Comparison of ENCODE assay signal across 8 mouse cellular contexts in genomic region chr7:142094301-142095143, GRCm38 (mm10). TPM values are rescaled to one million over a fixed set of nuclear protein-coding genes. Genes with fewer than 3 reads are reported as not detected.
DNase-seq lines count a peak whose midpoint lies in the region; ATAC-seq and TF ChIP-seq lines count a peak whose summit lies in the region.

No protein-coding gene starts in this region.

- H3K27ac ChIP-seq in heart, adult 2 months: peak overlapping the region; percentile 98
- no peak overlapping the region for H3K27ac ChIP-seq in embryonic fibroblast, embryonic 13.5 days (ENCODE audit: insufficient read depth, low read length)
- H3K27ac ChIP-seq in hindbrain, embryonic 14.5 days: peak overlapping the region; percentile 97
- no peak overlapping the region for H3K27ac ChIP-seq in limb, embryonic 14.5 days (replicated peaks; ENCODE audit: low read depth, low read length)

- peak; percentile 55 to 70 for DNase-seq in heart, adult 2 months
- DNase-seq in heart, adult 9 months (ENCODE audit: low spot score in 2 of 2): no peak
- peak; percentile 58 for DNase-seq in R1 (ENCODE audit: low read depth, low spot score)
- DNase-seq in hindbrain, embryonic 14.5 days (ENCODE audit: low spot score): peak; percentile 59
- no peak for DNase-seq in limb, embryonic 14.5 days (ENCODE audit: low spot score)
- DNase-seq in naive thymus-derived CD4-positive, alpha-beta T cell, adult 2 months (ENCODE audit: low read depth): peak; percentile 46

- no peaks in the 10 kb centered on the region for H3K36me3 ChIP-seq in heart, adult 2 months (ENCODE audit: control insufficient read depth, insufficient read depth, low read length)
- H3K36me3 ChIP-seq in hindbrain, embryonic 14.5 days (replicated peaks; ENCODE audit: control insufficient read depth, insufficient read depth): peaks cover 5% of the 10 kb centered on the region; the same call in 1 of the 2 replicates
- no peaks in the 10 kb centered on the region for H3K36me3 ChIP-seq in limb, embryonic 14.5 days (ENCODE audit: control insufficient read depth, insufficient read depth, low read length)

- intact Hi-C loops in heart, adult 2 months (cut with DNase I): loop anchor here (5.0 kb wide), 2 partner anchors 32 to 147 kb away; partner anchors contain the start of genes Brsk2 and Mob2

- ATAC-seq in hindbrain, embryonic 14.5 days (ENCODE audit: low FRiP score): peak; percentile 25; the same call in 1 of the 2 replicates
- peak; percentile 62 for ATAC-seq in limb, embryonic 14.5 days (ENCODE audit: low FRiP score, low read depth)
- no peak for ATAC-seq in granulocyte monocyte progenitor cell, adult 5-6 weeks (replicated peaks; ENCODE audit: poor library complexity, severe bottlenecking)

- TF ChIP-seq POLR2A in heart, adult 2 months (IDR thresholded peaks at IDR 0.05; ENCODE audit: insufficient read depth, low read depth, low read length): no peak
- no peak for TF ChIP-seq POLR2A in embryonic fibroblast, embryonic 13.5 days (IDR thresholded peaks at IDR 0.05; ENCODE audit: low read depth, low read length)
- TF ChIP-seq POLR2A in limb, embryonic 14.5 days (IDR thresholded peaks at IDR 0.05; ENCODE audit: borderline replicate concordance, extremely low read depth, insufficient read depth, insufficient read length): no peak

- H3K27me3 ChIP-seq in heart, adult 2 months (ENCODE audit: control insufficient read depth, insufficient read depth, low read length): no peaks in the 10 kb centered on the region
- H3K27me3 ChIP-seq in hindbrain, embryonic 14.5 days (ENCODE audit: control insufficient read depth, insufficient read depth, low read length): peaks cover 6% of the 10 kb centered on the region; the same call in 1 of the 2 replicates
- peaks cover 46% of the 10 kb centered on the region for H3K27me3 ChIP-seq in limb, embryonic 14.5 days (ENCODE audit: control insufficient read depth, insufficient read depth, low read length)

- H3K9me3 ChIP-seq in hindbrain, embryonic 14.5 days (ENCODE audit: control insufficient read depth, low read length): no peaks in the 10 kb centered on the region
- H3K9me3 ChIP-seq in limb, embryonic 14.5 days (ENCODE audit: control insufficient read depth, low read length): no peaks in the 10 kb centered on the region

- under 1% methylated on average over 89 of the region's 89 CpGs for WGBS in heart, adult 2 months
- WGBS in hindbrain, embryonic 14.5 days: under 1% methylated on average over 81 of the region's 89 CpGs
- WGBS in limb, embryonic 14.5 days: 3% methylated on average over 70 of the region's 89 CpGs

- H3K79me2 ChIP-seq in heart, adult 2 months (replicated peaks; ENCODE audit: control insufficient read depth, insufficient read depth, low read length): no peaks in the 10 kb centered on the region

- H3K4me2 ChIP-seq in hindbrain, embryonic 14.5 days (replicated peaks): peak overlapping the region; percentile 72
- peak overlapping the region; percentile 91 for H3K4me2 ChIP-seq in limb, embryonic 14.5 days (replicated peaks; ENCODE audit: low read depth, low read length, severe bottlenecking)

- H3K9ac ChIP-seq in heart, adult 2 months (ENCODE audit: low read depth, low read length): peak overlapping the region; percentile 99
- peak overlapping the region; percentile 99 for H3K9ac ChIP-seq in hindbrain, embryonic 14.5 days
- H3K9ac ChIP-seq in limb, embryonic 14.5 days (ENCODE audit: low read depth, low read length, severe bottlenecking): peak overlapping the region; percentile 68

- no peak for TF ChIP-seq EP300 in heart, adult 2 months (IDR thresholded peaks at IDR 0.05; ENCODE audit: insufficient read depth, low read depth, low read length)

- H3K4me3 ChIP-seq in heart, adult 2 months: peak overlapping the region; percentile 98
- peak overlapping the region; percentile 78 for H3K4me3 ChIP-seq in embryonic fibroblast, embryonic 13.5 days (ENCODE audit: insufficient read depth, low read length)
- peak overlapping the region; percentile 92 for H3K4me3 ChIP-seq in hindbrain, embryonic 14.5 days (replicated peaks; ENCODE audit: low read length)
- H3K4me3 ChIP-seq in limb, embryonic 14.5 days (replicated peaks; ENCODE audit: low read length): peak overlapping the region; percentile 66

- TF ChIP-seq CTCF in heart, adult 2 months (IDR thresholded peaks at IDR 0.05): no peak
- no peak for TF ChIP-seq CTCF in embryonic fibroblast, embryonic 13.5 days (IDR thresholded peaks at IDR 0.05; ENCODE audit: borderline replicate concordance, insufficient read depth, low read length)

- H3K4me1 ChIP-seq in heart, adult 2 months (ENCODE audit: control insufficient read depth, insufficient read depth, low read length): peaks cover 22% of the 10 kb centered on the region
- H3K4me1 ChIP-seq in embryonic fibroblast, embryonic 13.5 days (ENCODE audit: control insufficient read depth, insufficient read depth, low read length): peaks cover 6% of the 10 kb centered on the region
- H3K4me1 ChIP-seq in hindbrain, embryonic 14.5 days (replicated peaks; ENCODE audit: control insufficient read depth, insufficient read depth, low read length): peaks cover 53% of the 10 kb centered on the region
- H3K4me1 ChIP-seq in limb, embryonic 14.5 days (ENCODE audit: control insufficient read depth, insufficient read depth, low read length): 0 out of 2 replicates have a peak, but pooled peaks cover 12% of the 10 kb centered on the region

RNA-seq across cellular contexts. Expression of gene Dusp8, which starts 1.1 kb away (rescaled TPM):
- total RNA-seq in heart, adult 2 months (2021): 10 to 100 TPM; 37.4 to 43.2 TPM
- 31.4 and 38.4 TPM in 2 replicates for polyA plus RNA-seq in heart, adult 2 months (2012; rRNA removed)
- polyA plus RNA-seq in embryonic fibroblast, embryonic 13.5 days (2011; ENCODE audit: insufficient read length, low read depth, missing spikeins): 5.1 and 5.4 TPM in 2 replicates
- 133 and 142 TPM in 2 replicates for polyA plus RNA-seq in hindbrain, embryonic 14.5 days (2014; fragmentation: Nextera tagmentation; extraction: Ambion mirVana)
- polyA plus RNA-seq in limb, embryonic 14.5 days (2012; rRNA removed): 4.1 and 5.4 TPM in 2 replicates
- polyA plus RNA-seq in limb, embryonic 14.5 days (2014; fragmentation: Nextera tagmentation; extraction: Ambion mirVana): 3.5 TPM in 2 replicates
- total RNA-seq in granulocyte monocyte progenitor cell, adult 5-6 weeks (2014; fragmentation: Nextera tagmentation): not detected in 2 replicates
- total RNA-seq in granulocyte monocyte progenitor cell, adult 5-6 weeks (2017): not detected in 2 replicates

RNA-seq across cellular contexts. Expression of gene Gm45618, which starts 26.0 kb away (rescaled TPM):
- total RNA-seq in heart, adult 2 months (2021): not detected
- not detected in 2 replicates for polyA plus RNA-seq in heart, adult 2 months (2012; rRNA removed)
- not detected in 2 replicates for polyA plus RNA-seq in embryonic fibroblast, embryonic 13.5 days (2011; ENCODE audit: insufficient read length, low read depth, missing spikeins)
- polyA plus RNA-seq in hindbrain, embryonic 14.5 days (2014; fragmentation: Nextera tagmentation; extraction: Ambion mirVana): not detected in 2 replicates
- polyA plus RNA-seq in limb, embryonic 14.5 days (2012; rRNA removed): not detected in 2 replicates
- polyA plus RNA-seq in limb, embryonic 14.5 days (2014; fragmentation: Nextera tagmentation; extraction: Ambion mirVana): not detected in 2 replicates
- not detected in 2 replicates for total RNA-seq in granulocyte monocyte progenitor cell, adult 5-6 weeks (2014; fragmentation: Nextera tagmentation)
- not detected in 2 replicates for total RNA-seq in granulocyte monocyte progenitor cell, adult 5-6 weeks (2017)

RNA-seq across cellular contexts. Expression of gene Mob2, which starts 33.7 kb away (rescaled TPM):
- 10 to 100 TPM; 41.9 to 44.5 TPM for total RNA-seq in heart, adult 2 months (2021)
- 44.8 and 58.9 TPM in 2 replicates for polyA plus RNA-seq in heart, adult 2 months (2012; rRNA removed)
- 15.2 and 15.9 TPM in 2 replicates for polyA plus RNA-seq in embryonic fibroblast, embryonic 13.5 days (2011; ENCODE audit: insufficient read length, low read depth, missing spikeins)
- polyA plus RNA-seq in hindbrain, embryonic 14.5 days (2014; fragmentation: Nextera tagmentation; extraction: Ambion mirVana): 46.4 and 50.2 TPM in 2 replicates
- polyA plus RNA-seq in limb, embryonic 14.5 days (2012; rRNA removed): 55.2 and 56.2 TPM in 2 replicates
- polyA plus RNA-seq in limb, embryonic 14.5 days (2014; fragmentation: Nextera tagmentation; extraction: Ambion mirVana): 73.6 and 76.9 TPM in 2 replicates
- 57.8 and 60.9 TPM in 2 replicates for total RNA-seq in granulocyte monocyte progenitor cell, adult 5-6 weeks (2014; fragmentation: Nextera tagmentation)
- total RNA-seq in granulocyte monocyte progenitor cell, adult 5-6 weeks (2017): 51.2 and 63.4 TPM in 2 replicates

RNA-seq across cellular contexts. Expression of gene Gm39115, which starts 41.3 kb away (rescaled TPM):
- not detected for total RNA-seq in heart, adult 2 months (2021)
- not detected in 2 replicates for polyA plus RNA-seq in heart, adult 2 months (2012; rRNA removed)
- polyA plus RNA-seq in embryonic fibroblast, embryonic 13.5 days (2011; ENCODE audit: insufficient read length, low read depth, missing spikeins): not detected in 2 replicates
- polyA plus RNA-seq in hindbrain, embryonic 14.5 days (2014; fragmentation: Nextera tagmentation; extraction: Ambion mirVana): not detected in 2 replicates
- polyA plus RNA-seq in limb, embryonic 14.5 days (2012; rRNA removed): not detected in 2 replicates
- polyA plus RNA-seq in limb, embryonic 14.5 days (2014; fragmentation: Nextera tagmentation; extraction: Ambion mirVana): not detected in 2 replicates
- not detected in 2 replicates for total RNA-seq in granulocyte monocyte progenitor cell, adult 5-6 weeks (2014; fragmentation: Nextera tagmentation)
- not detected in 2 replicates for total RNA-seq in granulocyte monocyte progenitor cell, adult 5-6 weeks (2017)

RNA-seq across cellular contexts. Expression of gene Gm45337, which starts 49.9 kb away (rescaled TPM):
- total RNA-seq in heart, adult 2 months (2021): not detected
- not detected in 2 replicates for polyA plus RNA-seq in heart, adult 2 months (2012; rRNA removed)
- polyA plus RNA-seq in embryonic fibroblast, embryonic 13.5 days (2011; ENCODE audit: insufficient read length, low read depth, missing spikeins): not detected in 2 replicates
- 0.15 TPM in 1 of 2 replicates, not detected in the other for polyA plus RNA-seq in hindbrain, embryonic 14.5 days (2014; fragmentation: Nextera tagmentation; extraction: Ambion mirVana)
- polyA plus RNA-seq in limb, embryonic 14.5 days (2012; rRNA removed): not detected in 2 replicates
- not detected in 2 replicates for polyA plus RNA-seq in limb, embryonic 14.5 days (2014; fragmentation: Nextera tagmentation; extraction: Ambion mirVana)
- total RNA-seq in granulocyte monocyte progenitor cell, adult 5-6 weeks (2014; fragmentation: Nextera tagmentation): not detected in 2 replicates
- not detected in 2 replicates for total RNA-seq in granulocyte monocyte progenitor cell, adult 5-6 weeks (2017)

Comparison
In these comparisons a context has a peak if more than half of its experiments do, and no peak if none do; other contexts are left out.
1. DNase-seq: peak in heart, adult 2 months (2 of 2), R1 (single experiment), hindbrain, embryonic 14.5 days (single experiment) and naive thymus-derived CD4-positive, alpha-beta T cell, adult 2 months (single experiment); none in heart, adult 9 months (0 of 2) and limb, embryonic 14.5 days (single experiment).
2. H3K27ac ChIP-seq: peak in heart, adult 2 months (single experiment) and hindbrain, embryonic 14.5 days (single experiment); none in embryonic fibroblast, embryonic 13.5 days (single experiment) and limb, embryonic 14.5 days (single experiment).
3. Peak in every context shown above with its lines, with median percentiles within 50 percentile points of each other: H3K4me3 ChIP-seq and H3K9ac ChIP-seq.